Mouse (Mus musculus): ENCODE measurements around the gene Dedd2. TPM values are rescaled to one million over a fixed set of nuclear protein-coding genes. Genes with fewer than 3 reads are reported as not detected.

Gene Dedd2
- total and polyA plus RNA-seq, 3 experiments, result 10.6 to 13.9 (median 11.7) TPM

- Histone ChIP-seq H3K4me1 (ENCODE audit: control insufficient read depth in 1 of 2, insufficient read depth in 2 of 2) (peaks cover 5 to 6% of the 10 kb centered on the region in 2 experiments; a peak in 3 of 4 replicates), H3K36me3 (replicated peaks in 1 of 2; ENCODE audit: control insufficient read depth in 1 of 2, insufficient read depth in 1 of 2, low read length in 1 of 2) (no peaks in the 10 kb centered on the region), H3K9me3 (replicated peaks; ENCODE audit: low read length) (no peaks in the 10 kb centered on the region), H3K9ac (ENCODE audit: insufficient read depth, low read depth) (no peak overlapping the region), H3K4me3 (replicated peaks in 1 of 3; ENCODE audit: low read depth in 2 of 3, low read length in 2 of 3, poor library complexity in 1 of 3) (no peak overlapping the region), H3K27me3 (replicated peaks) (peaks cover 70% of the 10 kb centered on the region), H3K4me2 (ENCODE audit: insufficient read depth, low read depth, poor library complexity, severe bottlenecking) (no peak overlapping the region), H3K27ac (ENCODE audit: insufficient read depth, low read depth) (no peak overlapping the region), H3K79me2 (replicated peaks; ENCODE audit: control insufficient read depth, extremely low read depth, insufficient read depth, poor library complexity, severe bottlenecking) (no peaks in the 10 kb centered on the region)
- no peak for DNase-seq (ENCODE audit: extremely low read depth)
- in situ Hi-C loops (cut with MboI; ENCODE audit: low pct_ligation_motif_present, low pct_unique_long_range_greater_than_20kb, low sequenced_read_pairs) (no loop called here), dilution Hi-C loops (cut with MboI; ENCODE audit: extremely low pct_ligation_motif_present, extremely low pct_unique_long_range_greater_than_20kb, low sequenced_read_pairs) (no loop called here)
- no peak for TF ChIP-seq IRF4 (IDR thresholded peaks at IDR 0.05; ENCODE audit: low read depth, low read length)
- no peak for TF ChIP-seq ZMIZ1 (IDR thresholded peaks at IDR 0.05; ENCODE audit: low read depth, low read length)
- no peak for TF ChIP-seq ZC3H11A (IDR thresholded peaks at IDR 0.05; ENCODE audit: low read depth, low read length)
- no peak for TF ChIP-seq GABPA (IDR thresholded peaks at IDR 0.05; ENCODE audit: insufficient replicate concordance, low read depth, low read length)
- no peak for TF ChIP-seq NELFE (IDR thresholded peaks at IDR 0.05; ENCODE audit: low read depth, low read length)
- no peak for TF ChIP-seq MXI1 (IDR thresholded peaks at IDR 0.05; ENCODE audit: low read depth, low read length)
- no peak for TF ChIP-seq UBTF (IDR thresholded peaks at IDR 0.05; ENCODE audit: low read depth, low read length)
- no peak for TF ChIP-seq ETS1 (conservative IDR thresholded peaks at IDR 0.05; ENCODE audit: low read depth, low read length)
- TF ChIP-seq PAX5 (IDR thresholded peaks at IDR 0.05; ENCODE audit: low read length), result no peak
- no peak for TF ChIP-seq POLR2A (IDR thresholded peaks at IDR 0.05; ENCODE audit: low read depth, low read length)
- no peak for TF ChIP-seq JUND (conservative IDR thresholded peaks at IDR 0.05; ENCODE audit: low read depth, low read length)
- TF ChIP-seq HCFC1 (IDR thresholded peaks at IDR 0.05; ENCODE audit: low read depth, low read length), result no peak
- TF ChIP-seq TCF12 (IDR thresholded peaks at IDR 0.05; ENCODE audit: low read depth, low read length), result no peak
- no peak for TF ChIP-seq RAD21 (IDR thresholded peaks at IDR 0.05; ENCODE audit: low read depth, low read length)
Observed at GRCm38 (mm10) chr7:25151009-25151408, 69.4 kb downstream of the Dedd2 start.

- Histone ChIP-seq H3K9ac (ENCODE audit: insufficient read depth, low read depth) (no peak overlapping the region), H3K27me3 (replicated peaks) (peaks cover 65% of the 10 kb centered on the region), H3K4me3 (replicated peaks in 1 of 3; ENCODE audit: low read depth in 2 of 3, low read length in 2 of 3, poor library complexity in 1 of 3) (no peak overlapping the region), H3K4me1 (ENCODE audit: control insufficient read depth in 1 of 2, insufficient read depth in 2 of 2) (no peaks in the 10 kb centered on the region; a peak in 1 of 4 replicates), H3K4me2 (ENCODE audit: insufficient read depth, low read depth, poor library complexity, severe bottlenecking) (no peak overlapping the region), H3K36me3 (replicated peaks in 1 of 2; ENCODE audit: control insufficient read depth in 1 of 2, insufficient read depth in 1 of 2, low read length in 1 of 2) (no peaks in the 10 kb centered on the region), H3K9me3 (replicated peaks; ENCODE audit: low read length) (no peaks in the 10 kb centered on the region), H3K79me2 (replicated peaks; ENCODE audit: control insufficient read depth, extremely low read depth, insufficient read depth, poor library complexity, severe bottlenecking) (no peaks in the 10 kb centered on the region), H3K27ac (ENCODE audit: insufficient read depth, low read depth) (no peak overlapping the region)
- no peak for DNase-seq (ENCODE audit: extremely low read depth)
- TF ChIP-seq BHLHE40 (IDR thresholded peaks at IDR 0.05; ENCODE audit: low read depth, low read length) (no peak), RAD21 (IDR thresholded peaks at IDR 0.05; ENCODE audit: low read depth, low read length) (no peak), ETS1 (conservative IDR thresholded peaks at IDR 0.05; ENCODE audit: low read depth, low read length) (no peak), ZKSCAN1 (IDR thresholded peaks at IDR 0.05; ENCODE audit: borderline replicate concordance, low read depth, low read length) (no peak), UBTF (IDR thresholded peaks at IDR 0.05; ENCODE audit: low read depth, low read length) (no peak), ZC3H11A (IDR thresholded peaks at IDR 0.05; ENCODE audit: low read depth, low read length) (no peak), NRF1 (IDR thresholded peaks at IDR 0.05; ENCODE audit: low read depth, low read length) (no peak), SMC3 (IDR thresholded peaks at IDR 0.05; ENCODE audit: low read depth, low read length) (no peak), POLR2AphosphoS2 (IDR thresholded peaks at IDR 0.05; ENCODE audit: low read depth, low read length) (no peak), HCFC1 (IDR thresholded peaks at IDR 0.05; ENCODE audit: low read depth, low read length) (no peak), CTCF (conservative IDR thresholded peaks at IDR 0.05 in 1 of 2, IDR thresholded peaks at IDR 0.05 in 1 of 2; ENCODE audit: low read depth in 2 of 2, low read length in 2 of 2) (no peak), NELFE (IDR thresholded peaks at IDR 0.05; ENCODE audit: low read depth, low read length) (no peak), IRF4 (IDR thresholded peaks at IDR 0.05; ENCODE audit: low read depth, low read length) (no peak), JUN (IDR thresholded peaks at IDR 0.05; ENCODE audit: insufficient read depth, low read depth, low read length) (no peak)
- dilution Hi-C loops (cut with MboI; ENCODE audit: extremely low pct_ligation_motif_present, extremely low pct_unique_long_range_greater_than_20kb, low sequenced_read_pairs) (no loop called here), in situ Hi-C loops (cut with MboI; ENCODE audit: low pct_ligation_motif_present, low pct_unique_long_range_greater_than_20kb, low sequenced_read_pairs) (no loop called here)
Observed at GRCm38 (mm10) chr7:25150151-25150663, 70.2 kb downstream of the Dedd2 start.

Other genes starting within 250 kb of the Dedd2 start
- 89.0 and 135 TPM in 2 replicates for gene Rabac1, start 247.9 kb downstream of the Dedd2 start, total RNA-seq (2012; rRNA removed)
- 64.4 and 70.5 TPM in 2 replicates for gene Rabac1, start 247.9 kb downstream of the Dedd2 start, total RNA-seq (2014; rRNA removed)
- gene Rabac1, start 247.9 kb downstream of the Dedd2 start, polyA plus RNA-seq (2012; ENCODE audit: insufficient read length, low read depth), result 37.3 and 44.6 TPM in 2 replicates
- gene Atp1a3, start 214.7 kb downstream of the Dedd2 start, total RNA-seq (2012; rRNA removed), result 0.08 and 0.17 TPM in 2 replicates
- gene Atp1a3, start 214.7 kb downstream of the Dedd2 start, total RNA-seq (2014; rRNA removed), result not detected in 2 replicates
- gene Atp1a3, start 214.7 kb downstream of the Dedd2 start, polyA plus RNA-seq (2012; ENCODE audit: insufficient read length, low read depth), result 0.15 and 0.24 TPM in 2 replicates
- 0.88 and 2.1 TPM in 2 replicates for gene Grik5, start 148.3 kb downstream of the Dedd2 start, total RNA-seq (2012; rRNA removed)
- gene Grik5, start 148.3 kb downstream of the Dedd2 start, total RNA-seq (2014; rRNA removed), result 0.80 and 1.0 TPM in 2 replicates
- 1.5 and 2.0 TPM in 2 replicates for gene Grik5, start 148.3 kb downstream of the Dedd2 start, polyA plus RNA-seq (2012; ENCODE audit: insufficient read length, low read depth)
- gene Zfp574, start 148.0 kb downstream of the Dedd2 start, total RNA-seq (2012; rRNA removed), result 11.2 and 11.8 TPM in 2 replicates
- 2.8 and 3.4 TPM in 2 replicates for gene Zfp574, start 148.0 kb downstream of the Dedd2 start, total RNA-seq (2014; rRNA removed)
- 11.9 and 13.3 TPM in 2 replicates for gene Zfp574, start 148.0 kb downstream of the Dedd2 start, polyA plus RNA-seq (2012; ENCODE audit: insufficient read length, low read depth)
- 28.2 and 46.1 TPM in 2 replicates for gene Pou2f2, start 40.9 kb downstream of the Dedd2 start, total RNA-seq (2012; rRNA removed)
- gene Pou2f2, start 40.9 kb downstream of the Dedd2 start, total RNA-seq (2014; rRNA removed), result 7.3 and 8.9 TPM in 2 replicates
- 72.1 and 102 TPM in 2 replicates for gene Pou2f2, start 40.9 kb downstream of the Dedd2 start, polyA plus RNA-seq (2012; ENCODE audit: insufficient read length, low read depth)
- gene Zfp526, start 810 bp upstream of the Dedd2 start, total RNA-seq (2012; rRNA removed), result 6.5 and 7.4 TPM in 2 replicates
- gene Zfp526, start 810 bp upstream of the Dedd2 start, total RNA-seq (2014; rRNA removed), result 2.0 and 2.2 TPM in 2 replicates
- gene Zfp526, start 810 bp upstream of the Dedd2 start, polyA plus RNA-seq (2012; ENCODE audit: insufficient read length, low read depth), result 6.5 and 7.0 TPM in 2 replicates
- gene Gsk3a, start 17.2 kb upstream of the Dedd2 start, total RNA-seq (2012; rRNA removed), result 47.5 and 55.1 TPM in 2 replicates
- 44.1 and 45.8 TPM in 2 replicates for gene Gsk3a, start 17.2 kb upstream of the Dedd2 start, total RNA-seq (2014; rRNA removed)
- gene Gsk3a, start 17.2 kb upstream of the Dedd2 start, polyA plus RNA-seq (2012; ENCODE audit: insufficient read length, low read depth), result 72.2 and 76.1 TPM in 2 replicates
- gene Erf, start 30.1 kb upstream of the Dedd2 start, total RNA-seq (2012; rRNA removed), result 13.0 and 13.2 TPM in 2 replicates
- 6.1 and 7.1 TPM in 2 replicates for gene Erf, start 30.1 kb upstream of the Dedd2 start, total RNA-seq (2014; rRNA removed)
- gene Erf, start 30.1 kb upstream of the Dedd2 start, polyA plus RNA-seq (2012; ENCODE audit: insufficient read length, low read depth), result 15.2 and 15.4 TPM in 2 replicates
- 17.5 and 21.7 TPM in 2 replicates for gene Cic, start 47.1 kb upstream of the Dedd2 start, total RNA-seq (2012; rRNA removed)
- gene Cic, start 47.1 kb upstream of the Dedd2 start, total RNA-seq (2014; rRNA removed), result 2.2 and 2.5 TPM in 2 replicates
- gene Cic, start 47.1 kb upstream of the Dedd2 start, polyA plus RNA-seq (2012; ENCODE audit: insufficient read length, low read depth), result 31.2 and 34.5 TPM in 2 replicates
- 22.7 and 50.2 TPM in 2 replicates for gene Pafah1b3, start 77.4 kb upstream of the Dedd2 start, total RNA-seq (2012; rRNA removed)
- 9.7 and 17.6 TPM in 2 replicates for gene Pafah1b3, start 77.4 kb upstream of the Dedd2 start, total RNA-seq (2014; rRNA removed)
- 5.9 TPM in 2 replicates for gene Pafah1b3, start 77.4 kb upstream of the Dedd2 start, polyA plus RNA-seq (2012; ENCODE audit: insufficient read length, low read depth)
- gene Prr19, start 80.8 kb upstream of the Dedd2 start, total RNA-seq (2012; rRNA removed), result not detected in 2 replicates
- not detected in 2 replicates for gene Prr19, start 80.8 kb upstream of the Dedd2 start, total RNA-seq (2014; rRNA removed)
- gene Prr19, start 80.8 kb upstream of the Dedd2 start, polyA plus RNA-seq (2012; ENCODE audit: insufficient read length, low read depth), result not detected in 2 replicates
- not detected in 2 replicates for gene Tmem145, start 85.5 kb upstream of the Dedd2 start, total RNA-seq (2012; rRNA removed)
- gene Tmem145, start 85.5 kb upstream of the Dedd2 start, total RNA-seq (2014; rRNA removed), result not detected in 2 replicates
- gene Tmem145, start 85.5 kb upstream of the Dedd2 start, polyA plus RNA-seq (2012; ENCODE audit: insufficient read length, low read depth), result 0.10 TPM in 1 of 2 replicates, not detected in the other
- gene Megf8, start 96.5 kb upstream of the Dedd2 start, total RNA-seq (2012; rRNA removed), result 0.92 and 1.7 TPM in 2 replicates
- gene Megf8, start 96.5 kb upstream of the Dedd2 start, total RNA-seq (2014; rRNA removed), result 0.50 and 0.62 TPM in 2 replicates
- gene Megf8, start 96.5 kb upstream of the Dedd2 start, polyA plus RNA-seq (2012; ENCODE audit: insufficient read length, low read depth), result 1.0 and 1.2 TPM in 2 replicates
- gene Cnfn, start 149.1 kb upstream of the Dedd2 start, total RNA-seq (2012; rRNA removed), result not detected in 2 replicates
- gene Cnfn, start 149.1 kb upstream of the Dedd2 start, total RNA-seq (2014; rRNA removed), result not detected in 2 replicates
- not detected in 2 replicates for gene Cnfn, start 149.1 kb upstream of the Dedd2 start, polyA plus RNA-seq (2012; ENCODE audit: insufficient read length, low read depth)
- gene Lipe, start 178.1 kb upstream of the Dedd2 start, total RNA-seq (2012; rRNA removed), result 2.7 and 3.4 TPM in 2 replicates
- 2.3 and 2.8 TPM in 2 replicates for gene Lipe, start 178.1 kb upstream of the Dedd2 start, total RNA-seq (2014; rRNA removed)
- 5.9 and 6.4 TPM in 2 replicates for gene Lipe, start 178.1 kb upstream of the Dedd2 start, polyA plus RNA-seq (2012; ENCODE audit: insufficient read length, low read depth)
- not detected in 2 replicates for gene Cxcl17, start 192.3 kb upstream of the Dedd2 start, total RNA-seq (2012; rRNA removed)
- gene Cxcl17, start 192.3 kb upstream of the Dedd2 start, total RNA-seq (2014; rRNA removed), result not detected in 2 replicates
- gene Cxcl17, start 192.3 kb upstream of the Dedd2 start, polyA plus RNA-seq (2012; ENCODE audit: insufficient read length, low read depth), result not detected in 2 replicates